Mouse (Mus musculus): ENCODE results near the gene Ephx1.

Gene Ephx1

DNA sequence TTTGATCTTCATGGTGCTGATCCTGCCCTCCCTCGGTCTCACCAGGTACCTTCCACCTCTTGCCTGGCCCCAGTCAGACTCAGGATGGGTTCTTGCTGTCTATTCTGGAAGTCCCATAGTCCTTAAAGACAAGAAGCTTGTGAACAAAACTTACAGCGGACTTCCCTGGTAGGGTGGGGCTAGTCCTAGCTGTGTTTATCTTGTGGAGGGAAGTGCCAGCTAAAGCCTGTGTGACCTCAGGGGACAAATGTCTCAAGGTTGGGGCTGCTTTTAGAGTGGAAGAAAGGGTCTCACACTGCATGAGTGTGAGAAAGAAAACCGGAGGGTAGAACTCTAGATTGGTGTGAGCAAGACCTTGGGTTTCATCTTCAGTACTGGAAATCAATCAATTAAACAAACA lies 54.9 kb downstream of the Ephx1 start:
- POLR2A ChIA-PET, result interaction anchor here in 3 of 4 experiments (0.7 to 9.5 kb wide), 29 partner anchors 8 to 152 kb away, joined by 3 to 49 read pairs (median 6); partner anchors contain the start of genes Tmem63a (in 2 of the 3), H3f3a (in 1 of the 3), Lefty1 (in 1 of the 3) and Pycr2 (in 1 of the 3)
- CTCF ChIA-PET, result interaction anchor here (0.5 to 2.3 kb wide), 11 partner anchors 9 to 465 kb away, joined by 3 to 9 read pairs (median 4); no protein-coding TSS in a partner anchor

DNA sequence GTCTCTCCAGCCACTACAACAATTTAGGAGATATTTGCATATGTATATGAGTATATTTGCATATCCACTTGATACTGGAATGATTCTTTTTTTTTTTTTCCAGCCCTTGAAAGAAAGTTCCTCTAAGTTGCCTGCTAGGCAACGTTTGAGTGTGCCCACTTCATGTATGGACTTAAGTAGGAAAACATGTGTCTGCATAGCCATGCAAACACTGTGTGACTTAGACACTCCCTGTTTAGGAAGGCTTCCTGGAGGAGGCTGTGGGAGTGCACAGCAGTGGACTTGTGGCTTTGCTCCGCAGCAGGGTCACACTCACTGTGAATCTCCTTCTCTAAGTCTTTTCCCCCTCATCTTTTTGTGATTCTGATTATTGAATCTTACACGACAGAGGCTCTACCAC lies 61.9 kb downstream of the Ephx1 start:
- POLR2A ChIA-PET, result interaction anchor here (0.6 to 3.2 kb wide), 34 partner anchors 8 to 149 kb away, joined by 3 to 14 read pairs (median 4); partner anchors contain the start of genes Pycr2 (in 2 of the 4), Sde2 (in 2 of the 4), Lefty1 (in 1 of the 4) and Lefty2 (in 1 of the 4)
- CTCF ChIA-PET, result interaction anchor here in 2 of 4 experiments (1.1 to 1.7 kb wide), 5 partner anchors 15 to 57 kb away, joined by 3 to 12 read pairs (median 6); no protein-coding TSS in a partner anchor

DNA sequence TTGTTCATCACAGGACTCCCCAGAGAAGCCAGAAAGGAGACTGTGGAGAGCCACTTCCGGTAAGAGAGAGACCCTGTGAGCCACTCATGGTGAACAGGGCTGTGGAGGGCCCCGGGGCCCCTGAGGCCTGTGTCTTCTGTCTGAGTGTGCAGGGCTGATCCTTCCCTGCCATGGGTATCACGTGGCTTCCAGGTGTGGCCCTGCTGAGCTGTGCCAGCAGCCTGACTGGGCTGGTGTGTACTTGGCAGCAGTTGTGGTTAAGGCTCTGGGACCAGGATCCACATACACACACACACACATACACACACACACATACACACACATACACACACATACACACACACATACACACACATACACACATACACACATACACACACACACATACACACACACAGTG lies 62.7 kb downstream of the Ephx1 start:
- POLR2A ChIA-PET, result interaction anchor here in 3 of 4 experiments (0.6 to 3.2 kb wide), 21 partner anchors 8 to 148 kb away, joined by 3 to 14 read pairs (median 5); partner anchors contain the start of genes Lefty1 (in 1 of the 3), Pycr2 (in 1 of the 3), Sde2 (in 1 of the 3) and Tmem63a (in 1 of the 3)
- CTCF ChIA-PET, result interaction anchor here in 2 of 4 experiments (1.1 to 1.7 kb wide), 3 partner anchors 16 to 57 kb away, joined by 4 to 12 read pairs (median 8); no protein-coding TSS in a partner anchor

DNA sequence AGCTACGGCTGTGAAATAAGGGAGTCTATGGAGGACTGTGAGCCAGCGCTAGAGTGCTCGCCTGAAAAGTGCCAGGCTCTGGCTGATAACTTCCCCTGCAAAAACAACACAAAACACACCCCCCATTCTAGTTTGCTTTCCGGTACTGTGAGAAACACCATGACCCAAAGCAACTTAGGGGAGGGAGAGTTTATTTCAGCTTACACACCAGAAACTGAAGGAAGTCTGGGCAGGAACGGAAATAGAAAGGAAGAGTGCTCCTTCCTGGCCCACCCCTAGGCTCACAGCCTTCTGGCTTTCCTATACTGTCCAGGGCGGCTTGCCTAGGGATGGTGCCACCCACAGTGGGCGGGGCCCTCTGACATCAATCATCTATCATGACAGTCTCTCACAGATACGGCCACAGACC lies 63.7 kb downstream of the Ephx1 start:
- CTCF ChIA-PET, result interaction anchor here in 2 of 4 experiments (0.6 to 1.4 kb wide), 5 partner anchors 18 to 464 kb away, joined by 3 to 8 read pairs (median 3); no protein-coding TSS in a partner anchor
- POLR2A ChIA-PET, result interaction anchor here in 3 of 4 experiments (0.6 to 2.9 kb wide), 17 partner anchors 9 to 228 kb away, joined by 3 to 12 read pairs (median 4); partner anchors contain the start of genes Tmem63a (in 2 of the 3), Lefty1 (in 1 of the 3) and Pycr2 (in 1 of the 3)

DNA sequence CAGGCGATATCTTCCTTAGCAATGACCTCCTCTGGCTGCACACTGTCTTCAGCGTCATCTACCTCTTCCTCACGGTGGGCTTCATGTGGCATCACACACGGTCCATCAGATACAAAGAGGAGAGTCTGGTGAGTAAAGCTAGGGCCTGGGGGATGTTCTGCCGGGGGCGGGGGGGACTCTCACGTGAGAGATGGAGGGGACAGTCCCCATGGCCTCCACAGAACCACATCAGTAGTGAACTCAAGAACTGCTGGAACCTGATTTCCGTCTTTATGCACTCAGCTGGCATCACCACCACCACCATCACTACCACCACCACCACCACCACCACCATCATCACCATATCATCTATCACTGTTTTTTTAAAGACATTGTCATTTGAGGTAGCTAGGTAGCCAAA lies 64.3 kb downstream of the Ephx1 start:
- CTCF ChIA-PET, result interaction anchor here in 2 of 4 experiments (0.6 to 1.4 kb wide), 6 partner anchors 19 to 269 kb away, joined by 3 to 8 read pairs (median 3); no protein-coding TSS in a partner anchor

DNA sequence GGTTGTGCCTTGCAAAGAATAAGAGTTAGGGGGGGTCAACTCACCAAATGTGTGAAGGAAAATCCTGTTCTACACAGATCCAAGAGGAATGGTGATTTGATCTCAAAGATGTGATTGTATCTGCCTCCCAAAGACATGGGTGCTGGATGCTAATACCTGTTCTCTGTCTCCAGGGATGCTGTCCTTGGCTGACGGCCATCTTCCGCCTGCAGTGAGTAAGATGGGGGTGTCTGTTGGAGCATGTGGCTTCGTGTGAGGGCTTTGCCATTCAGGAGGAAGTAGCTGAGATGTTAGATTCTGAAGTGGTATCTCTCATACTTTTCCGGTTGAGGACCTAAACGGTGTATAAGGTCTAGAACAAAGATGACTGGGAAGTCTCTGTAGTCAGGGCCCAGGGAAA lies 67.9 kb downstream of the Ephx1 start:
- ChIA-PET POLR2A (interaction anchor here in 1 of 4 experiments (0.9 to 2.0 kb wide), 3 partner anchors 11 to 15 kb away, joined by 3 to 12 read pairs (median 4); partner anchors contain the start of gene Tmem63a), CTCF (no interaction called here)

More for the DNA sequence above, 64.3 kb downstream of the Ephx1 start:
- POLR2A ChIA-PET, result interaction anchor here in 3 of 4 experiments (0.6 to 2.9 kb wide), 22 partner anchors 10 to 1343 kb away, joined by 3 to 12 read pairs (median 4); partner anchors contain the start of genes Tmem63a (in 3 of the 3), Lefty1 (in 1 of the 3) and Pycr2 (in 1 of the 3)

DNA sequence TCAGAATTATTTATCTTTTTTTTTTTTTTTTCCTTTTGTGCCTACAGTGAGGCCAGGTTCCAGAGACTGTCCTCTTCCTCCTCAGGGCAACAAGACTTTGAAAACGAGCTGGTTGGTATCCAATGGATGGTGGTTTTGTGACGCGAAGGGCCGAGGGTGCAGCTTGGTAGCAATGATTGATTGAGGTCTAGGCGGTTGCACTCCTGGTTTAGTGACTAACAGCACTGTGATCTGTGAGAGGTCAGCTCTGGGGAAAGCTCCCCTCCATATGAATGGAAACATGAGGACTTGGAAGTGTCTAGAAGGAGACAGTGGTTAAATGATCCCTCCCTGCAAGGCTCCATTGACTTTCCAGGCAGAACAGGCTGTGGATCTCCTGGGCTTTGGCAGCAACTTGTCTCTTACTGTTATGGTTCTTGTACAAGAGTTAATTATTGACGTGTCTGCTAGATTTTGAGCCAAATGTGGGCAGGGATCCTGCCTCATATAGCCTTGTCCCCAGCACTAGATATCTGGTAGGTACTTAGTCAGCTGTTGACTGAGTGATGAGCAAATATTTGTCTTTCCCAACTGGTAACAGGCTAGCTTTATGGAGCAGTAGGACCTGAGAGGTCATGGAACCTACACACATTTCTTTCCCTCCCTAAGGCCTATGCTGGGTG lies 68.5 kb downstream of the Ephx1 start:
- ChIA-PET CTCF (interaction anchor here in 3 of 4 experiments (0.5 to 1.2 kb wide), 5 partner anchors 13 to 137 kb away, joined by 3 to 6 read pairs (median 4); no protein-coding TSS in a partner anchor), POLR2A (interaction anchor here in 2 of 4 experiments (0.7 to 2.0 kb wide), 6 partner anchors 10 to 723 kb away, joined by 3 to 12 read pairs (median 4); partner anchors contain the start of gene Tmem63a (in 1 of the 2))

DNA sequence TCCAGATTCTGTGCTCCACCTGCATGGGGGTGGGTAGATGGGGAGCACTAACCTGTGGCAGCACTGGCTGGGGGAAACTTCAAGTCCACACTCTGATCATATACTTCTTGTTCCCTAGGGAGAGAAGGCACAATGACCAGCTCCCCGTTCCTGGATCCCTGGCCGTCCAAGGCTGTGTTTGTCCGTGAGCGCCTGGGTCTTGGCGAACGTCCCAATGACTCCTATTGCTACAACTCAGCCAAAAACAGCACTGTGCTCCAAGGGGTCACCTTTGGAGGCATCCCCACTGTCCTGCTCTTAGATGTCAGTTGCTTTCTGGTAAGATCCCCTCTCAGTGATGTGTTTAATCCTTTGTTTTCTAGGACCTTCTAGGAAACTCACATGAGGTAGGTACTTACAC lies 74.3 kb downstream of the Ephx1 start:
- ChIA-PET CTCF (interaction anchor here in 2 of 4 experiments (0.6 to 1.2 kb wide), 6 partner anchors 24 to 102 kb away, joined by 3 to 10 read pairs (median 4); no protein-coding TSS in a partner anchor), POLR2A (interaction anchor here in 2 of 4 experiments (0.6 to 5.2 kb wide), 20 partner anchors 9 to 224 kb away, joined by 3 to 24 read pairs (median 6); partner anchors contain the start of genes Lefty1 (in 2 of the 2) and Sde2 (in 1 of the 2))

DNA sequence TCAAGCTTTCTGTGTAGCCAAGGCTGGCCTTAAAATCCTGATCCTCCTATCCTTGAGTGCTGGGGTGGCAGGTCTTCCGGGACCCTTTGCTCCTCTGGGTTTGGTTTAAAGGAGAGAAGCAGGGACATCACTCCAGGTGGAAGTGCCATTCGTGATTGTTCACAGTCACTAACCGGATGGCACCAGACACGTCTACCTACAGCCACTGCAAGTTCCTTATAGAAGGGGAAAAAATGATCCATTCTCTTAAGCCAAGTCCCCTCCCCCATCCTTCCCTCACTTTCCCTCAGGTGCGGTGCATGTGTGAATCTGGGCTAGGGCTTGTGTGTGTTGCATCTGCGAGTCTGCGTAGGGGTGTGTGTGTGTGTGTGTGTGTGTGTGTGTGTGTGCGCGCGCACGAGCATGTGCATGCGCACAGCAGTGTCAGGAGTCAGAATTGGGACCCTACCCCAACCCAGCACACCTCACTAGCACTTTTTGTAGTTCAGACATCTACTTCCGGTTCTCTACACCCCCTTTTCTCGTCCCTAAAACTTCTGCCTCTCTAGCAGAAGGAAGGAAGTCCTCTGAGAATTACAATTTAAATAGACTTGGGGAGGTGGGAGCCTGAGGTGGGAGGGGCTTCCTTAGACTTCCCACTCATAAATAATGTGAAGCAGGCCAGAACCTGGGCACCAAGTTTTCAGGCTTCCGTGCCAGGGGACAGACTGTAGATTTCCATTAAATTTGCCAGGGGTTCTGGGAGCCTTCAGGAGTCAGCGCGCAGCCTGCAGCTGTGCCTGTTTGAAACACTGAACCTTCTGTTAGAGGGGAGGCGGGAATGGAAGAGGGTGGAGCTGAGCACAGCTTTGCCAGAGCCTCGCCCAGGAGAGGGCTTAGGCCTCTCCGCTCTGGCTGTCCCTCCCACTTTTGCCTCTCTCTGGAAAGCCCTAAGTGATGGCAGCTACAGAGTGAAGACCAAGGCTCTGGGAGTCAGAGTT lies 75.4 kb downstream of the Ephx1 start:
- ChIA-PET POLR2A (interaction anchor here in 3 of 4 experiments (0.6 to 5.2 kb wide), 30 partner anchors 8 to 225 kb away, joined by 3 to 24 read pairs (median 4); partner anchors contain the start of genes Lefty1 (in 2 of the 3), Lefty2 (in 1 of the 3), Pycr2 (in 1 of the 3) and Sde2 (in 1 of the 3)), CTCF (interaction anchor here (0.5 to 1.2 kb wide), 9 partner anchors 10 to 1702 kb away, joined by 3 to 10 read pairs (median 3); partner anchors contain the start of gene Lefty1 (in 1 of the 4))

DNA sequence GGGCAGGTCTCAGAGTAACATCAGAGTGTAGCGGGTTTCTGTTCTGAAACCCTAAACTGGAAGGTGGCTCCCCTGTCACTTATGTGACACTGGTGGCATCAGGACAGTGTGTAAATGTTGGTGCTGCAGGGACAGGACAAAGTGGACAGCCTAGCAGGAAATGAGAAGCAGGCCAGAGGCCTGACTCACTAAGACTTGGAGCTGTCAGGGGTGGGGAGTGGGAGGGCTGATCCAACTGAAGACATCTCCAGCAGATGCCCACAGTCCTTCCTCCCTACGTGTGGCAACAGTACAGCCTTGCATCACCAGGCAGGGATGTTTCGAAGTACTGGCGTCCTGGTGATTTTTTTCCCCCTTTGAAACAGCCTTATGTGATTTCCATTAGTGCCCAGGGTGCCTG lies 76.2 kb downstream of the Ephx1 start:
- POLR2A ChIA-PET, result interaction anchor here in 3 of 4 experiments (0.7 to 5.2 kb wide), 3 partner anchors 10 to 41 kb away, joined by 3 to 24 read pairs (median 3); partner anchors contain the start of genes Lefty1 (in 1 of the 3) and Pycr2 (in 1 of the 3)
- CTCF ChIA-PET, result no interaction called here

DNA sequence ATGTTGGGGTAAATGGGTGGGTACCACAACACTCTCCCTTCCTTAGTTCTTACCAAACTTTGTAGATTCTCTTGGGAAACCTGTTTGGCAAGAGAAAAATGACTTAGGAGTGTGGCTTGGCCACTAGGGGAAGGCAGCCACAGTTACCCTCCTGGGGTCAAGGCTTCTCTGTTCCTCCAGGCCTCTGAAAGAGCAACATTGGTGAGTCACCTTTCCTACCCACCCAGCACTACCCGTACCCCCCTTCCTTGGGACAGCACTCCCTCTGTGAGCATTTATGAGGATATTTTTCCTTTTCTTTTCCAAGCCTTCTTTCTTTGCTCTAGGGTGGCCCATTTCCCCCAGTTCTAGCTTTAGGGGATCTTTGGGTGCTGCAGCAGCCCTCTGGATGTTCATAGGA lies 76.8 kb downstream of the Ephx1 start:
- POLR2A ChIA-PET, result interaction anchor here in 2 of 4 experiments (0.7 to 5.2 kb wide), 2 partner anchors 9 to 19 kb away, joined by 3 to 24 read pairs; partner anchors contain the start of gene Lefty1 (in 1 of the 2)
- CTCF ChIA-PET, result no interaction called here

DNA sequence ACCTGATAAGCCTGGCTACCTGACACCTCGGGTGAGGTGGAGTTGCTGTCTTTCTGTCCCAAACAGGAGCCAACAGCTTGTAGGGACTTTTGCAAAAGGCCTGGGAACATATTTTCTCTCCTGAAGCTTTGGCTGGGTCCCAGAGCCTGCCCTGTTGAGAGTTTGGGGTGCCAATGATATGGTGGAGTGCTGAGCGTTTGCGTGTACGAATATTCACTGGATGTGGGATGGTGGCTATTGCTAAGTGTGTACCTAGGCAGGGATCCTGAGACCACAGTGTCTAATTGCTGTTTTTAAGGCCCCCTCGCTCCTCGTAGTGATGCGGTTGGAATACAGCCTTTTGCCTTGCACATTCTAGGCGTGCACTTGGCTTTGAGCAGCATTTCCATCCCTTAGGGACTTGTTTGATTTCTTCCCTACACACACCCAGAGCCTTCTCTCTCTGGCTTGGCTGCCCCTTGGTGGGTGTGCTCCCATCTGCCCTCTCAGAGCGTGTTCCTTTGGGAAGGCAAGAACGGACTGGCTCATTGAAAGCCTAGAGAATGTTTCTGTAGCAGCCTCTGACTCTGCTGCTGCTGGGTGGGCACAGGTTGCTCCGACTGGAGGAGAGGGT lies 77.6 kb downstream of the Ephx1 start:
- ChIA-PET POLR2A (interaction anchor here in 3 of 4 experiments (0.5 to 12.8 kb wide), 23 partner anchors 8 to 131 kb away, joined by 3 to 309 read pairs (median 8); partner anchors contain the start of genes Lefty1 (in 2 of the 3), Pycr2 (in 2 of the 3) and Sde2 (in 2 of the 3)), CTCF (interaction anchor here in 1 of 4 experiments (1.0 kb wide), 1 partner anchor 80 kb away, joined by 4 read pairs; no protein-coding TSS in a partner anchor)

DNA sequence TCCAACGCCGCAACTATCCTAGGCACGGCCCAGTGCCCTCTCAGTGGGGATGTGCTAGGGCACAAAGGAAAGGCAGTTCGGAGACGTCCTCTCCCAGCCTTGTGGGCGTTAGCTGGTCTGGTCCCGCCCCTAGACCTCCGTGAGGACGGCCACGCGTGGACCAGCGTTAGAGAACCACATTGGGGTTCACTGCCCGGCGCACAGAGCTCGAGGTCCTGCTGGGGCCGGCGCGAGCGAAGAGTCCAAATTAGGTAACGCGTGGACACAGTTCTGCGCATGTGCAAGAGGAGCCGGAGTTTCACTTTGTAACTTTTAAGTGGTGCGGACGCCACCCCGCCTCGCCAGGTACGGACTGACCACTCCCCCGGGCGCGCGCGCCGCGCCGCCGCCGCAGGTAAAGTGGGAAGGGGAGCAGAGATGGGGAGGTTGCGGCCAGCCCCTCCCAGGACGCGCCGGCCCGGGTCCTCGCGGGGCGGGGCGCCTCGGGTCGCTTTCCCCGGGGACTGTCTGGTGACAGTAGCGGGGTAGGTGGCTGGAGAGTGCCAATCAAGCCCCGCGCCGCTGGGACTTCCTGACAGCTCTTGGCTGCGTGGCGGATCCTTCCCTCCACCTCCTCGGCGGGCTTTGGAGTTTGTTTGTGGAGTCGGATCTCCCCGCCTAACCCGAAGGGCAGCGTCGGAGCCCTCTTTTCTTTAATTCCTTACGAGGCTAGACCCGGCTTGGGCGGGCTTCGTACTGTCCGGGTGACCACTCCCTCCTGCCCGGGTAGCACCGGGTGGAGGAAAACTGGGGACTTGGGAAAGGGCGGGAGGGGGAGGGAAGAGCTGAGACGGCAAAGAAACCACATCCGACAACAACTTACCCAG lies 78.3 kb downstream of the Ephx1 start, which contains the start of gene Tmem63a:
Tmem63a (plus strand) TSS at position 179 of the 866 bp plus-strand sequence.
- ChIA-PET POLR2A (interaction anchor here in 3 of 4 experiments (0.5 to 12.8 kb wide), 45 partner anchors 8 to 676 kb away, joined by 3 to 309 read pairs (median 4); partner anchors contain the start of genes Lefty1 (in 2 of the 3), Pycr2 (in 2 of the 3), Sde2 (in 2 of the 3) and Lefty2 (in 1 of the 3)), CTCF (interaction anchor here in 2 of 4 experiments (0.6 to 1.3 kb wide), 7 partner anchors 9 to 523 kb away, joined by 3 to 4 read pairs (median 3); partner anchors contain the start of gene Pycr2 (in 1 of the 2))

DNA sequence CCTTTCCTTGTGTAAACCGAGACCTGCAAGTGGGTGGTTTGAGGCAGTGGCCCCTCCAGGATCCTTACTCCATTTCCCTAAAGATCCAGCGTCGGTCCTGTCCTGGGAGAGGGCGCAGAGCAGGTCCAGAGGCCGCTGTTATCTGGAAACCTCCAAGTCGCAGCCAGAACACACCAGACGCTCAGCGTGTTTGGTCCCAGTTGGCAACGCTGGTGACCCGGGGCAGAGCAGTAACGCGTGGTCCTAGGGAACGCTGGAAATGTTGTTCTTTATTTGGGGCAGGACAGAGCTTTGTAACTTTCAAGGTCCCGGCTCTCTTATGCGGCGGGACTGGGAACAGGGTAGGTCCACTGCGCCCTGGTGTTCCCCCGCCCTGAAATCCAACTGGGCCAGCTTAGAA lies 79.0 kb downstream of the Ephx1 start:
- POLR2A ChIA-PET, result interaction anchor here in 3 of 4 experiments (0.5 to 12.8 kb wide), 42 partner anchors 8 to 676 kb away, joined by 3 to 309 read pairs (median 4); partner anchors contain the start of genes Pycr2 (in 2 of the 3), Lefty1 (in 1 of the 3), Lefty2 (in 1 of the 3) and Sde2 (in 1 of the 3)

More for the DNA sequence above, 79.0 kb downstream of the Ephx1 start:
- CTCF ChIA-PET, result interaction anchor here in 2 of 4 experiments (0.7 to 1.3 kb wide), 7 partner anchors 8 to 64 kb away, joined by 3 to 4 read pairs (median 3); partner anchors contain the start of gene Pycr2 (in 2 of the 2)
